In the genomic region with DNA sequence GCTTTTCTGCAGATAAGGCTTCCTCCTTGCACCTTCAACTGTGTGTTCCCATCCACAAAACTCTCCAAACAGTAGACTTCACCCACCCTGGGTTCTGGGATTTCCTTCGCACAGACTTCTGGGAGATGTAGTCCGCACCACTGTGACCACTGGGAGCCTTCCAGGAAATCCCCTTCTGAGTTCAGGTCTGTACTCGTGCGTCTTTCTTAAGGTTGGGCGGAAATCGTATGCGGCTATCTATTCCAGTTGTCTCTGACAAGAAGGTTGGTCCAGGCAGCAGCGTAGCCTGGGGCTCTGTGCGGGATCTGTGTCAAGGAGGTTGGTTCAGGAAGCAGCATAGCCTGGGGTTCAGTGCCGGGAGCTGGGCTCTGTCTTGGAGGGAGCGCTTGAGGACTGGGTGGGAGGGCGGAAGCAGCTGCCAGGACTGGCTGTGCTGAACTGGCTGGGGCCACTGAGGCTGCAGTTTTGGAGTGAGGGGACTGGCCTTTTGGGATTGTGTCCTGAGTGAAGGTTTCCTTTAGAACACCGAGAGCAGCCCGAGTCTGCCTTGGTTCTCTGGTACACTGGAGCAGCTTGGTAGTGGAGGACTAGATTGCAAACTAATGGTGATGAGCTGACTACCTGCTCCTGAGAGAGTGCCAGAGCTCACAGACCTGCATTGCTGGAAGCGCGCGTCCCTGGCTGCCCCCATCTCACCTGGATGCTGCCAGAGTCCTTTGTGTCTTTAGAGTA, we compare ENCODE assay signal across 8 mouse cellular contexts. TPM values are rescaled to one million over a fixed set of nuclear protein-coding genes. Genes with fewer than 3 reads are reported as not detected.
DNase-seq lines count a peak whose midpoint lies in the region; ATAC-seq lines count a peak whose summit lies in the region.
"Not testable (repeated sequence)": the region's sequence is repeated elsewhere in the genome, so short reads cannot be mapped to it uniquely, and the experiment has no call there.

A gene (plus strand): TSS at position 192 of the 732 bp plus-strand sequence.

- WGBS in forebrain, embryonic 11.5 days: 2% methylated on average over 17 of the region's 17 CpGs
- WGBS in heart, embryonic 15.5 days: under 1% methylated on average over 17 of the region's 17 CpGs
- 1% methylated on average over 17 of the region's 17 CpGs for WGBS in liver, embryonic 13.5 days (ENCODE audit: insufficient replicate concordance)
- 1% methylated on average over 17 of the region's 17 CpGs for WGBS in stomach, embryonic 14.5 days

- H3K4me1 ChIP-seq in forebrain, embryonic 11.5 days (replicated peaks; ENCODE audit: control insufficient read depth, insufficient read depth, low read length); heart, embryonic 15.5 days (replicated peaks); liver, embryonic 13.5 days (replicated peaks); stomach, embryonic 14.5 days (ENCODE audit: control insufficient read depth, insufficient read depth, low read length): not testable (repeated sequence)

- H3K9ac ChIP-seq in forebrain, embryonic 11.5 days (ENCODE audit: low read length): peak within 1 kb of the TSS; percentile 65
- H3K9ac ChIP-seq in heart, embryonic 15.5 days: peak within 1 kb of the TSS; percentile 70
- H3K9ac ChIP-seq in liver, embryonic 13.5 days: peak within 1 kb of the TSS; percentile 71
- H3K9ac ChIP-seq in stomach, embryonic 14.5 days (replicated peaks; ENCODE audit: low read depth, low read length): peak within 1 kb of the TSS; percentile 45

- peak within 1 kb of the TSS; percentile 48 for H3K4me2 ChIP-seq in forebrain, embryonic 11.5 days (ENCODE audit: low read depth, low read length, severe bottlenecking)
- H3K4me2 ChIP-seq in heart, embryonic 15.5 days: peak within 1 kb of the TSS; percentile 71
- peak within 1 kb of the TSS; percentile 66 for H3K4me2 ChIP-seq in liver, embryonic 13.5 days
- peak within 1 kb of the TSS; percentile 53 for H3K4me2 ChIP-seq in stomach, embryonic 14.5 days (replicated peaks; ENCODE audit: low read depth, low read length)

- H3K9me3 ChIP-seq in forebrain, embryonic 11.5 days (ENCODE audit: control insufficient read depth, low read length); heart, embryonic 15.5 days (replicated peaks); liver, embryonic 13.5 days (replicated peaks); stomach, embryonic 14.5 days (ENCODE audit: control insufficient read depth, low read depth, low read length): not testable (repeated sequence)

- peak; percentile 98 for ATAC-seq in forebrain, embryonic 11.5 days (replicated peaks; ENCODE audit: low FRiP score)
- ATAC-seq in heart, embryonic 15.5 days (replicated peaks; ENCODE audit: insufficient number of reproducible peaks, insufficient read depth, low FRiP score, low read depth): peak; percentile 98
- ATAC-seq in liver, embryonic 13.5 days (ENCODE audit: low read depth): peak; percentile 95
- ATAC-seq in stomach, embryonic 14.5 days (ENCODE audit: insufficient number of reproducible peaks, insufficient read depth, low FRiP score, low read depth): peak; percentile 96

- not testable (repeated sequence) for H3K36me3 ChIP-seq in forebrain, embryonic 11.5 days (ENCODE audit: control insufficient read depth, insufficient read depth, low read length); heart, embryonic 15.5 days; liver, embryonic 13.5 days; stomach, embryonic 14.5 days (ENCODE audit: control insufficient read depth, insufficient read depth, low read length)

- not testable (repeated sequence) for H3K27me3 ChIP-seq in forebrain, embryonic 11.5 days (ENCODE audit: control insufficient read depth, insufficient read depth, low read length); heart, embryonic 15.5 days; liver, embryonic 13.5 days; stomach, embryonic 14.5 days (ENCODE audit: control insufficient read depth, insufficient read depth, low read length)

- peak; percentile 89 for DNase-seq in CD4-positive, CD25-positive, alpha-beta regulatory T cell, adult 2 months (ENCODE audit: low read depth, low spot score)
- peak; percentile 23 for DNase-seq in c-Kit-positive CD71-negative TER-119-negative erythroid progenitor cells, embryonic 14.5 days (ENCODE audit: low read depth)
- peak; percentile 73 for DNase-seq in forebrain, embryonic 11.5 days (ENCODE audit: low spot score)
- DNase-seq in kidney, postnatal 25 days: peak; percentile 85 to 87
- peak; percentile 21 for DNase-seq in liver, embryonic 13.5 days
- peak; percentile 83 to 84 for DNase-seq in natural killer cell, adult 2 months (ENCODE audit: low spot score in 2 of 2)

- H3K27ac ChIP-seq in forebrain, embryonic 11.5 days (ENCODE audit: low read depth, low read length); liver, embryonic 13.5 days: not testable (repeated sequence)
- H3K27ac ChIP-seq in heart, embryonic 15.5 days: peak within 1 kb of the TSS; percentile 70
- H3K27ac ChIP-seq in stomach, embryonic 14.5 days (ENCODE audit: low read length): peak within 1 kb of the TSS; percentile 45; the same call in 1 of the 2 replicates

- peak within 1 kb of the TSS; percentile 55 for H3K4me3 ChIP-seq in forebrain, embryonic 11.5 days (ENCODE audit: low read depth, low read length)
- peak within 1 kb of the TSS; percentile 80 for H3K4me3 ChIP-seq in heart, embryonic 15.5 days
- H3K4me3 ChIP-seq in liver, embryonic 13.5 days (replicated peaks): peak within 1 kb of the TSS; percentile 65
- peak within 1 kb of the TSS; percentile 51 for H3K4me3 ChIP-seq in stomach, embryonic 14.5 days (ENCODE audit: low read depth, low read length)

RNA-seq across cellular contexts. Expression of the gene that starts here (rescaled TPM):
- polyA plus RNA-seq in forebrain, embryonic 11.5 days (2014; fragmentation: Nextera tagmentation; extraction: Ambion mirVana): 4.6 and 5.2 TPM in 2 replicates
- 5.9 and 6.2 TPM in 2 replicates for polyA plus RNA-seq in heart, embryonic 15.5 days (2015; fragmentation: Nextera tagmentation; extraction: Ambion mirVana)
- polyA plus RNA-seq in liver, embryonic 13.5 days (2015; fragmentation: Nextera tagmentation; extraction: Ambion mirVana): 1.7 and 1.9 TPM in 2 replicates
- 6.1 and 6.4 TPM in 2 replicates for polyA plus RNA-seq in stomach, embryonic 14.5 days (2014; fragmentation: Nextera tagmentation; extraction: Ambion mirVana)

Comparison
In these comparisons a context has a peak if more than half of its experiments do, and no peak if none do; other contexts are left out.
1. DNase-seq: peak in every context shown above with its lines; median percentile 89 in CD4-positive, CD25-positive, alpha-beta regulatory T cell, adult 2 months; 86 in kidney, postnatal 25 days; 84 in natural killer cell, adult 2 months; 73 in forebrain, embryonic 11.5 days; 23 in c-Kit-positive CD71-negative TER-119-negative erythroid progenitor cells, embryonic 14.5 days; 21 in liver, embryonic 13.5 days.